Comparison of ENCODE assay signal across 8 mouse cellular contexts in genomic region chr17:24529007-24529451, GRCm38 (mm10). TPM values are rescaled to one million over a fixed set of nuclear protein-coding genes. Genes with fewer than 3 reads are reported as not detected.
DNase-seq lines count a peak whose midpoint lies in the region; ATAC-seq and TF ChIP-seq lines count a peak whose summit lies in the region.

No protein-coding gene starts in this region.

- peak overlapping the region; percentile 61 for H3K9ac ChIP-seq in heart, embryonic 15.5 days
- peak overlapping the region; percentile 37 for H3K9ac ChIP-seq in stomach, embryonic 15.5 days

- H3K4me1 ChIP-seq in cortical plate, adult 2 months (ENCODE audit: control insufficient read depth, insufficient read depth, low read length): peaks cover 11% of the 10 kb centered on the region
- H3K4me1 ChIP-seq in heart, embryonic 15.5 days (replicated peaks): peaks cover 63% of the 10 kb centered on the region
- H3K4me1 ChIP-seq in stomach, embryonic 15.5 days: peaks cover 47% of the 10 kb centered on the region

- peak; percentile 42 for DNase-seq in gastrocnemius, adult 18-20 months (ENCODE audit: low spot score)
- DNase-seq in gastrocnemius, postnatal 25 days: no peak
- DNase-seq in MN1 (ENCODE audit: low spot score): peak; percentile 81
- peak; percentile 70 for DNase-seq in kidney, postnatal 14 days

- peak overlapping the region; percentile 79 for H3K4me2 ChIP-seq in heart, embryonic 15.5 days
- peak overlapping the region; percentile 70 for H3K4me2 ChIP-seq in stomach, embryonic 15.5 days

- no peak for ATAC-seq in heart, embryonic 15.5 days (replicated peaks; ENCODE audit: insufficient number of reproducible peaks, insufficient read depth, low FRiP score, low read depth)
- ATAC-seq in stomach, embryonic 15.5 days (ENCODE audit: insufficient read depth, low FRiP score, low read depth): no peak

- 2% methylated on average over 4 of the region's 4 CpGs for WGBS in heart, embryonic 15.5 days
- 8% methylated on average over 4 of the region's 4 CpGs for WGBS in macrophage (ENCODE audit: missing documents)
- WGBS in stomach, embryonic 15.5 days: 0% methylated on average over 4 of the region's 4 CpGs

- no peak for TF ChIP-seq POLR2A in cortical plate, adult 2 months (IDR thresholded peaks at IDR 0.05; ENCODE audit: extremely low read depth, insufficient read depth, low read length)

- H3K36me3 ChIP-seq in heart, embryonic 15.5 days: no peaks in the 10 kb centered on the region; the same call in 1 of the 2 replicates
- no peaks in the 10 kb centered on the region for H3K36me3 ChIP-seq in macrophage (ENCODE audit: inconsistent target)
- H3K36me3 ChIP-seq in stomach, embryonic 15.5 days: no peaks in the 10 kb centered on the region

- H3K27ac ChIP-seq in cortical plate, adult 2 months (ENCODE audit: insufficient read depth, low read length): no peak overlapping the region
- H3K27ac ChIP-seq in heart, embryonic 15.5 days: peak overlapping the region; percentile 70
- H3K27ac ChIP-seq in macrophage: peak overlapping the region; percentile 69
- H3K27ac ChIP-seq in stomach, embryonic 15.5 days: peak overlapping the region; percentile 64

- peak overlapping the region; percentile 32 for H3K4me3 ChIP-seq in cortical plate, adult 2 months (ENCODE audit: insufficient read depth, low read length)
- H3K4me3 ChIP-seq in heart, embryonic 15.5 days: peak overlapping the region; percentile 75
- H3K4me3 ChIP-seq in macrophage (ENCODE audit: inconsistent target): peak overlapping the region; percentile 82
- peak overlapping the region; percentile 70 for H3K4me3 ChIP-seq in stomach, embryonic 15.5 days (replicated peaks)

- no peaks in the 10 kb centered on the region for H3K9me3 ChIP-seq in heart, embryonic 15.5 days (replicated peaks)
- no peaks in the 10 kb centered on the region for H3K9me3 ChIP-seq in stomach, embryonic 15.5 days

- peaks cover 56% of the 10 kb centered on the region for H3K79me2 ChIP-seq in macrophage (ENCODE audit: inconsistent target)

- peak; percentile 76 for TF ChIP-seq CTCF in cortical plate, adult 2 months (IDR thresholded peaks at IDR 0.05; ENCODE audit: extremely low read depth, insufficient read depth, low read length)

- 0 out of 2 replicates have a peak, but pooled peaks cover 5% of the 10 kb centered on the region for H3K27me3 ChIP-seq in heart, embryonic 15.5 days
- H3K27me3 ChIP-seq in stomach, embryonic 15.5 days (replicated peaks): no peaks in the 10 kb centered on the region

RNA-seq across cellular contexts. Expression of gene Traf7, which starts 1.3 kb away (rescaled TPM):
- 10 to 100 TPM; 25.7 to 29.7 TPM for total RNA-seq in gastrocnemius, adult 18-20 months (2021)
- 10 to 100 TPM; 33.2 to 36.7 TPM for total RNA-seq in gastrocnemius, postnatal 25 days (2021)
- polyA plus RNA-seq in cortical plate, adult 2 months (2012; rRNA removed): 176 and 187 TPM in 2 replicates
- 59.2 and 84.9 TPM in 2 replicates for polyA plus RNA-seq in heart, embryonic 15.5 days (2015; fragmentation: Nextera tagmentation; extraction: Ambion mirVana)
- total RNA-seq in macrophage (2018; cell fraction: chromatin; rRNA removed): 100 to 1,000 TPM; 173 to 419 (median 321) TPM
- total RNA-seq in macrophage (2018; cell fraction: cytosol; rRNA removed): 10 to 100 TPM; 30.1 to 57.9 (median 41.2) TPM
- total RNA-seq in macrophage (2018; cell fraction: nucleus; rRNA removed): 100 to 1,000 TPM in 19 of 26 experiments, 10 to 100 TPM in 7; 69.3 to 237 (median 137) TPM
- 42.9 to 61.3 TPM (median 48.4 TPM) in 3 replicates for polyA plus RNA-seq in macrophage (2018)
- polyA plus RNA-seq in stomach, embryonic 15.5 days (2015; fragmentation: Nextera tagmentation; extraction: Ambion mirVana): 82.7 and 84.2 TPM in 2 replicates

RNA-seq across cellular contexts. Expression of gene Rab26, which starts 5.0 kb away (rescaled TPM):
- total RNA-seq in gastrocnemius, adult 18-20 months (2021): not detected
- total RNA-seq in gastrocnemius, postnatal 25 days (2021): under 1 TPM in 1 of 2 experiments, not detected in 1; 0.23 TPM
- 97.3 and 102 TPM in 2 replicates for polyA plus RNA-seq in cortical plate, adult 2 months (2012; rRNA removed)
- 0.97 and 1.2 TPM in 2 replicates for polyA plus RNA-seq in heart, embryonic 15.5 days (2015; fragmentation: Nextera tagmentation; extraction: Ambion mirVana)
- total RNA-seq in macrophage (2018; cell fraction: chromatin; rRNA removed): 1 to 10 TPM in 15 of 26 experiments, under 1 TPM in 6, not detected in 5; 0.63 to 4.8 (median 2.2) TPM
- total RNA-seq in macrophage (2018; cell fraction: cytosol; rRNA removed): under 1 TPM in 6 of 26 experiments, not detected in 20; 0.05 to 0.23 (median 0.14) TPM
- total RNA-seq in macrophage (2018; cell fraction: nucleus; rRNA removed): 1 to 10 TPM in 10 of 26 experiments, under 1 TPM in 13, not detected in 3; 0.52 to 1.9 (median 0.94) TPM
- not detected in 3 replicates for polyA plus RNA-seq in macrophage (2018)
- 8.3 and 11.6 TPM in 2 replicates for polyA plus RNA-seq in stomach, embryonic 15.5 days (2015; fragmentation: Nextera tagmentation; extraction: Ambion mirVana)

RNA-seq across cellular contexts. Expression of gene Pkd1, which starts 20.6 kb away (rescaled TPM):
- 10 to 100 TPM; 12.8 to 21.4 TPM for total RNA-seq in gastrocnemius, adult 18-20 months (2021)
- 10 to 100 TPM; 20.2 to 21.1 TPM for total RNA-seq in gastrocnemius, postnatal 25 days (2021)
- 82.0 and 91.8 TPM in 2 replicates for polyA plus RNA-seq in cortical plate, adult 2 months (2012; rRNA removed)
- polyA plus RNA-seq in heart, embryonic 15.5 days (2015; fragmentation: Nextera tagmentation; extraction: Ambion mirVana): 12.4 and 21.1 TPM in 2 replicates
- 100 to 1,000 TPM in 13 of 26 experiments, 10 to 100 TPM in 13; 25.1 to 158 (median 102) TPM for total RNA-seq in macrophage (2018; cell fraction: chromatin; rRNA removed)
- total RNA-seq in macrophage (2018; cell fraction: cytosol; rRNA removed): 10 to 100 TPM in 25 of 26 experiments, 1 to 10 TPM in 1; 7.6 to 34.1 (median 18.5) TPM
- total RNA-seq in macrophage (2018; cell fraction: nucleus; rRNA removed): 100 to 1,000 TPM in 7 of 26 experiments, 10 to 100 TPM in 19; 18.4 to 169 (median 80.3) TPM
- polyA plus RNA-seq in macrophage (2018): 9.7 to 18.0 TPM (median 16.3 TPM) in 3 replicates
- 27.3 and 29.0 TPM in 2 replicates for polyA plus RNA-seq in stomach, embryonic 15.5 days (2015; fragmentation: Nextera tagmentation; extraction: Ambion mirVana)

RNA-seq across cellular contexts. Expression of gene Caskin1, which starts 40.6 kb away (rescaled TPM):
- total RNA-seq in gastrocnemius, adult 18-20 months (2021): under 1 TPM; 0.09 to 0.17 TPM
- total RNA-seq in gastrocnemius, postnatal 25 days (2021): under 1 TPM; 0.10 to 0.11 TPM
- 106 and 109 TPM in 2 replicates for polyA plus RNA-seq in cortical plate, adult 2 months (2012; rRNA removed)
- 0.39 and 0.94 TPM in 2 replicates for polyA plus RNA-seq in heart, embryonic 15.5 days (2015; fragmentation: Nextera tagmentation; extraction: Ambion mirVana)
- 1 to 10 TPM in 1 of 26 experiments, under 1 TPM in 10, not detected in 15; 0.09 to 1.2 (median 0.42) TPM for total RNA-seq in macrophage (2018; cell fraction: chromatin; rRNA removed)
- under 1 TPM in 3 of 26 experiments, not detected in 23; 0.03 to 0.05 (median 0.04) TPM for total RNA-seq in macrophage (2018; cell fraction: cytosol; rRNA removed)
- under 1 TPM in 7 of 26 experiments, not detected in 19; 0.06 to 0.21 (median 0.15) TPM for total RNA-seq in macrophage (2018; cell fraction: nucleus; rRNA removed)
- not detected in 3 replicates for polyA plus RNA-seq in macrophage (2018)
- 2.6 and 3.0 TPM in 2 replicates for polyA plus RNA-seq in stomach, embryonic 15.5 days (2015; fragmentation: Nextera tagmentation; extraction: Ambion mirVana)

RNA-seq across cellular contexts. Expression of gene Mlst8, which starts 50.2 kb away (rescaled TPM):
- total RNA-seq in gastrocnemius, adult 18-20 months (2021): 10 to 100 TPM in 1 of 2 experiments, 1 to 10 TPM in 1; 9.9 to 11.1 TPM
- total RNA-seq in gastrocnemius, postnatal 25 days (2021): 10 to 100 TPM; 10.5 to 11.7 TPM
- polyA plus RNA-seq in cortical plate, adult 2 months (2012; rRNA removed): 37.0 and 39.1 TPM in 2 replicates
- polyA plus RNA-seq in heart, embryonic 15.5 days (2015; fragmentation: Nextera tagmentation; extraction: Ambion mirVana): 15.2 and 18.8 TPM in 2 replicates
- total RNA-seq in macrophage (2018; cell fraction: chromatin; rRNA removed): 10 to 100 TPM in 20 of 26 experiments, 1 to 10 TPM in 6; 4.1 to 47.2 (median 23.0) TPM
- total RNA-seq in macrophage (2018; cell fraction: cytosol; rRNA removed): 10 to 100 TPM in 7 of 26 experiments, 1 to 10 TPM in 19; 1.7 to 14.0 (median 8.5) TPM
- 10 to 100 TPM in 16 of 26 experiments, 1 to 10 TPM in 10; 3.9 to 36.4 (median 12.4) TPM for total RNA-seq in macrophage (2018; cell fraction: nucleus; rRNA removed)
- 10.9 to 13.2 TPM (median 11.6 TPM) in 3 replicates for polyA plus RNA-seq in macrophage (2018)
- polyA plus RNA-seq in stomach, embryonic 15.5 days (2015; fragmentation: Nextera tagmentation; extraction: Ambion mirVana): 25.0 and 30.5 TPM in 2 replicates

Comparison
In these comparisons a context has a peak if more than half of its experiments do, and no peak if none do; other contexts are left out.
1. H3K4me3 ChIP-seq: peak in every context shown above with its lines; median percentile 82 in macrophage; 75 in heart, embryonic 15.5 days; 70 in stomach, embryonic 15.5 days; 32 in cortical plate, adult 2 months.